ENCODE assay signal across 23 mouse cellular contexts in the genomic region with DNA sequence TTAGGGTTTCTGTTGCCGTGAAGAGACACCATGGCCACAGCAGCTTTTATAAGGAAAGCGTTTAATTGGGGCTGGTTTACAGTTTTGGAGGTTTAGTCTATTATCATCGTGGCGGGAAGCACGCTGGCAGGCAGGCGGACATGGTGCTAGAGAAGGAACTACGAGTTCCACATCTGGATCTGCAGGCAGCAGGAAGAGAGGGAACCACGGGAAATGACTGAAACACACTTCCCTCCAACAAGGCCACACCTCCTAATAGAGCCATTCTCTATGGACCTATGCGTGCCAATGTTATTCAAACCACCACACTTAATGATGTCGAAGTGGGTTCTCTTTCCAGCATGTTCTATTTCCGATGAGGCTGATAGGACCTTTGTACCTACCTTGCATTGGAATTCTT.
"Had no signal": no experiment of that assay in that cellular context is flagged by ENCODE, and none has a peak within 500 bp of the region (broad histone marks: within the 10 kb centered on the region; RNA-seq: fewer than 3 reads in every experiment).

No protein-coding gene starts in this region.

- ATAC-seq: forebrain, embryonic 13.5 days; forebrain, embryonic 14.5 days; forebrain, embryonic 15.5 days; forebrain, embryonic 16.5 days; forebrain, postnatal 0 days had no signal

- DNase-seq: cerebellum, adult 18-20 months; cerebellum, adult 2 months; cerebellum, adult 8-10 months; cerebellum, adult 9-10 months; cerebellum, adult 9-11 months; cerebellum, postnatal 10 days; cerebellum, postnatal 14 days; cerebellum, postnatal 25 days; cerebellum, postnatal 36 days; embryo, embryonic 11 days; forebrain, postnatal 0 days; gastrocnemius, adult 2 months; gastrocnemius, postnatal 10 days; gastrocnemius, postnatal 14 days; gastrocnemius, postnatal 25 days; gastrocnemius, postnatal 36 days; heart, adult 11 months; heart, adult 18-20 months; heart, adult 2 months had no signal
